Mouse (Mus musculus) monocyte, adult 2 months (primary cell): ENCODE measurements around the gene Tekt5.

ENCODE experiments used
- DNase-seq, 2 experiments: peaks; one replicate each; pipeline ENCODE4 v3.0.0; 2022; ENCODE audit warnings: low spot score in 2 of 2, low read depth in 1 of 2

Tekt5 gene

GRCm38 (mm10) chr16:10336454-10337421 is 58.6 kb downstream of the Tekt5 start:
- DNase-seq: no peak

- no peak for DNase-seq
Observed at GRCm38 (mm10) chr16:10335953-10336352, 59.3 kb downstream of the Tekt5 start.

GRCm38 (mm10) chr16:10332732-10333131 is 62.6 kb downstream of the Tekt5 start:
- DNase-seq: no peak

- DNase-seq: no peak
Observed at GRCm38 (mm10) chr16:10330586-10331495, 64.4 kb downstream of the Tekt5 start.

GRCm38 (mm10) chr16:10327563-10328333 is 67.5 kb downstream of the Tekt5 start:
- DNase-seq: no peak

GRCm38 (mm10) chr16:10319914-10320569 is 75.2 kb downstream of the Tekt5 start:
- DNase-seq: no peak

- no peak for DNase-seq
Observed at GRCm38 (mm10) chr16:10317197-10317544, 78.1 kb downstream of the Tekt5 start.

GRCm38 (mm10) chr16:10316493-10317196 is 78.6 kb downstream of the Tekt5 start:
- no peak for DNase-seq

GRCm38 (mm10) chr16:10313646-10314088 is 81.6 kb downstream of the Tekt5 start, which contains the start of gene Emp2:
Emp2 (minus strand) TSS chr16:10313968.
- DNase-seq: no peak

- no peak for DNase-seq
Observed at GRCm38 (mm10) chr16:10313226-10313625, 82.1 kb downstream of the Tekt5 start.

GRCm38 (mm10) chr16:10311989-10312388 is 83.3 kb downstream of the Tekt5 start:
- no peak for DNase-seq

- no peak for DNase-seq
Observed at GRCm38 (mm10) chr16:10311086-10311485, 84.2 kb downstream of the Tekt5 start.

- DNase-seq: no peak
Observed at GRCm38 (mm10) chr16:10310507-10310906, 84.8 kb downstream of the Tekt5 start.
